Mouse (Mus musculus) forebrain, embryonic 15.5 days (tissue): ENCODE measurements around the gene Fcgr3. TPM values are rescaled to one million over a fixed set of nuclear protein-coding genes. Genes with fewer than 3 reads are reported as not detected.
"Not testable (repeated sequence)": the region's sequence is repeated elsewhere in the genome, so short reads cannot be mapped to it uniquely, and the experiment has no call there.

ENCODE experiments used
- ATAC-seq: fragments of 200-750 bp; cut with Nextera tagmentation; replicated peaks from 2 replicates; pipeline ENCODE4 v1.8.0; 2017; ENCODE audit warnings: mild to moderate bottlenecking, moderate TSS enrichment, moderate library complexity
- H3K27ac ChIP-seq: fragments of 300-500 bp; sonication (generic); replicated peaks from 2 replicates; pipeline ENCODE4 v1.5.1; 2015; ENCODE audit warnings: mild to moderate bottlenecking, inconsistent platforms
- H3K27me3 ChIP-seq: fragments of 300-500 bp; sonication (generic); 2 replicates; pipeline ENCODE4 v1.6.1; 2015; ENCODE audit warnings: inconsistent platforms
- H3K36me3 ChIP-seq: fragments of 300-500 bp; sonication (generic); 2 replicates; pipeline ENCODE4 v1.6.1; 2015; ENCODE audit warnings: mild to moderate bottlenecking, inconsistent platforms
- H3K4me1 ChIP-seq: fragments of 300-500 bp; sonication (generic); 2 replicates; pipeline ENCODE4 v1.6.1; 2015; ENCODE audit warnings: inconsistent platforms
- H3K4me2 ChIP-seq: fragments of 300-500 bp; sonication (generic); replicated peaks from 2 replicates; pipeline ENCODE4 v1.6.1; 2015; ENCODE audit warnings: mild to moderate bottlenecking, inconsistent platforms
- H3K4me3 ChIP-seq: fragments of 300-500 bp; sonication (generic); 2 replicates; pipeline ENCODE4 v1.5.1; 2015; ENCODE audit warnings: mild to moderate bottlenecking, inconsistent platforms
- H3K9ac ChIP-seq: fragments of 300-500 bp; sonication (generic); replicated peaks from 2 replicates; pipeline ENCODE4 v1.6.1; 2015; ENCODE audit warnings: mild to moderate bottlenecking, inconsistent platforms
- H3K9me3 ChIP-seq: fragments of 300-500 bp; sonication (generic); 2 replicates; pipeline ENCODE4 v1.6.1; 2016; ENCODE audit warnings: inconsistent platforms
- WGBS: fragments of 180-500 bp; shearing (Covaris S2); methylation state at CpG from one replicate; pipeline ENCODE4 v1.1.7; 2015; ENCODE audit warnings: mixed read lengths; 5-methylcytosine and 5-hydroxymethylcytosine counted together
- polyA plus RNA-seq: library from polyadenylated mRNA; unstranded; fragments of >200 nt; fragmentation: Nextera tagmentation; extraction: Ambion mirVana; gene quantifications from 2 replicates; pipeline ENCODE4 v1.2.1, GENCODE M21; 2015

The Fcgr3 gene
- polyA plus RNA-seq, 1 experiment from 2014 or later: 8.7 TPM

- Histone ChIP-seq H3K9ac (peak overlapping the region; percentile 59), H3K4me1 (peaks cover 3% of the 10 kb centered on the region), H3K4me3 (peak overlapping the region; percentile 81), H3K27me3 (no peaks in the 10 kb centered on the region), H3K4me2 (peak overlapping the region; percentile 54), H3K27ac (peak overlapping the region; percentile 78), H3K9me3 (no peaks in the 10 kb centered on the region), H3K36me3 (no peaks in the 10 kb centered on the region)
- peak; percentile 86 for ATAC-seq
- WGBS: under 1% methylated on average over 40 of the region's 40 CpGs
These were observed 37.2 kb upstream of the Fcgr3 start for GRCm38 (mm10) chr1:171101733-171102546.

GRCm38 (mm10) chr1:171101033-171101432 is 36.3 kb upstream of the Fcgr3 start:
- WGBS: 53% methylated on average over 2 of the region's 2 CpGs
- Histone ChIP-seq H3K4me1 (peaks cover 3% of the 10 kb centered on the region), H3K4me3 (no peak overlapping the region), H3K27ac (no peak overlapping the region), H3K9ac (no peak overlapping the region), H3K4me2 (no peak overlapping the region), H3K9me3 (no peaks in the 10 kb centered on the region), H3K27me3 (no peaks in the 10 kb centered on the region), H3K36me3 (no peaks in the 10 kb centered on the region)
- ATAC-seq: no peak

GRCm38 (mm10) chr1:171097612-171098011 is 32.9 kb upstream of the Fcgr3 start:
- Histone ChIP-seq H3K27ac (no peak overlapping the region), H3K4me2 (no peak overlapping the region), H3K27me3 (no peaks in the 10 kb centered on the region), H3K9me3 (no peaks in the 10 kb centered on the region), H3K36me3 (no peaks in the 10 kb centered on the region), H3K9ac (no peak overlapping the region), H3K4me1 (no peaks in the 10 kb centered on the region), H3K4me3 (no peak overlapping the region)
- 54% methylated on average over 2 of the region's 2 CpGs for WGBS
- ATAC-seq: no peak

GRCm38 (mm10) chr1:171097136-171097535 is 32.4 kb upstream of the Fcgr3 start:
- H3K9ac ChIP-seq: no peak overlapping the region
- ATAC-seq: no peak
- no peak overlapping the region for H3K4me2 ChIP-seq

GRCm38 (mm10) chr1:171096110-171096964 is 31.6 kb upstream of the Fcgr3 start:
- no peak for ATAC-seq
- 15% methylated on average over 10 of the region's 10 CpGs for WGBS

More at GRCm38 (mm10) chr1:171097136-171097535, 32.4 kb upstream of the Fcgr3 start:
- H3K27ac ChIP-seq: no peak overlapping the region
- no peaks in the 10 kb centered on the region for H3K4me1 ChIP-seq
- H3K9me3 ChIP-seq: no peaks in the 10 kb centered on the region
- H3K4me3 ChIP-seq: no peak overlapping the region
- H3K36me3 ChIP-seq: no peaks in the 10 kb centered on the region
- H3K27me3 ChIP-seq: no peaks in the 10 kb centered on the region

GRCm38 (mm10) chr1:171094424-171094823 is 29.7 kb upstream of the Fcgr3 start:
- Histone ChIP-seq H3K4me2 (no peak overlapping the region), H3K27me3 (no peaks in the 10 kb centered on the region), H3K4me1 (no peaks in the 10 kb centered on the region), H3K27ac (no peak overlapping the region), H3K4me3 (no peak overlapping the region), H3K9ac (no peak overlapping the region), H3K9me3 (no peaks in the 10 kb centered on the region), H3K36me3 (no peaks in the 10 kb centered on the region)
- WGBS: 83% methylated on average over 4 of the region's 4 CpGs
- no peak for ATAC-seq

More at GRCm38 (mm10) chr1:171096110-171096964, 31.6 kb upstream of the Fcgr3 start:
- Histone ChIP-seq H3K4me2 (no peak overlapping the region), H3K4me1 (no peaks in the 10 kb centered on the region), H3K27ac (no peak overlapping the region), H3K9ac (no peak overlapping the region), H3K27me3 (no peaks in the 10 kb centered on the region), H3K4me3 (no peak overlapping the region), H3K9me3 (no peaks in the 10 kb centered on the region), H3K36me3 (no peaks in the 10 kb centered on the region)

- H3K36me3 ChIP-seq: no peaks in the 10 kb centered on the region
- peaks cover 7% of the 10 kb centered on the region; the same call in 1 of the 2 replicates for H3K27me3 ChIP-seq
- no peak for ATAC-seq
- no peaks in the 10 kb centered on the region for H3K9me3 ChIP-seq
- WGBS: 64% methylated on average over 2 of the region's 2 CpGs
- H3K4me3 ChIP-seq: no peak overlapping the region
- no peak overlapping the region for H3K4me2 ChIP-seq
- H3K4me1 ChIP-seq: peaks cover 6% of the 10 kb centered on the region; the same call in 1 of the 2 replicates
- no peak overlapping the region for H3K27ac ChIP-seq
- H3K9ac ChIP-seq: no peak overlapping the region
These were observed 26.0 kb upstream of the Fcgr3 start for GRCm38 (mm10) chr1:171090761-171091160.

- no peak overlapping the region for H3K4me2 ChIP-seq
- WGBS: 85% methylated on average over 1 of the region's 1 CpGs
- H3K9me3 ChIP-seq: no peaks in the 10 kb centered on the region
- H3K36me3 ChIP-seq: no peaks in the 10 kb centered on the region
- no peak overlapping the region for H3K9ac ChIP-seq
- H3K27ac ChIP-seq: no peak overlapping the region
- peaks cover 7% of the 10 kb centered on the region; the same call in 1 of the 2 replicates for H3K27me3 ChIP-seq
- no peak overlapping the region for H3K4me3 ChIP-seq
- ATAC-seq: no peak
- peaks cover 6% of the 10 kb centered on the region; the same call in 1 of the 2 replicates for H3K4me1 ChIP-seq
These were observed 25.2 kb upstream of the Fcgr3 start for GRCm38 (mm10) chr1:171089891-171090290.

- not testable (repeated sequence) for H3K27me3 ChIP-seq
- 2% methylated on average over 10 of the region's 10 CpGs for WGBS
- H3K4me3 ChIP-seq: peak overlapping the region; percentile 21
These were observed 23.6 kb upstream of the Fcgr3 start for GRCm38 (mm10) chr1:171088237-171088869.

GRCm38 (mm10) chr1:171085718-171086117 is 21.0 kb upstream of the Fcgr3 start:
- H3K27ac ChIP-seq: no peak overlapping the region
- no peak for ATAC-seq
- peak overlapping the region; percentile 57 for H3K4me3 ChIP-seq
- no peaks in the 10 kb centered on the region for H3K9me3 ChIP-seq
- no peaks in the 10 kb centered on the region for H3K36me3 ChIP-seq
- peaks cover 12% of the 10 kb centered on the region; the same call in 1 of the 2 replicates for H3K27me3 ChIP-seq
- under 1% methylated on average over 26 of the region's 26 CpGs for whole genome bisulfite sequencing
- peak overlapping the region; percentile 90 for H3K4me2 ChIP-seq
- H3K9ac ChIP-seq: peak overlapping the region; percentile 66
- H3K4me1 ChIP-seq: peaks cover 6% of the 10 kb centered on the region; the same call in 1 of the 2 replicates

More at GRCm38 (mm10) chr1:171088237-171088869, 23.6 kb upstream of the Fcgr3 start:
- not testable (repeated sequence) for H3K9ac ChIP-seq, H3K27ac ChIP-seq, H3K36me3 ChIP-seq, H3K4me1 ChIP-seq, ATAC-seq, H3K9me3 ChIP-seq
- peak overlapping the region; percentile 36 for H3K4me2 ChIP-seq

- not testable (repeated sequence) for H3K9ac ChIP-seq, H3K4me2 ChIP-seq, H3K9me3 ChIP-seq, H3K4me3 ChIP-seq, H3K4me1 ChIP-seq, H3K27ac ChIP-seq, H3K36me3 ChIP-seq
- peaks cover 14% of the 10 kb centered on the region for H3K27me3 ChIP-seq
- 38% methylated on average over 12 of the region's 17 CpGs for WGBS
- peak; percentile 10; the same call in 1 of the 2 replicates for ATAC-seq
These were observed 16.9 kb upstream of the Fcgr3 start for GRCm38 (mm10) chr1:171081512-171082231.
